Mouse (Mus musculus) liver, embryonic 14.5 days (tissue): ENCODE measurements around the gene Cxcr1. TPM values are rescaled to one million over a fixed set of nuclear protein-coding genes. Genes with fewer than 3 reads are reported as not detected.

Experiments
- ATAC-seq: fragments of 200-750 bp; cut with Nextera tagmentation; 2 replicates; pipeline ENCODE4 v1.8.0; 2017; ENCODE audit warnings: moderate number of reproducible peaks, mild to moderate bottlenecking, moderate library complexity; ENCODE audit not compliant: insufficient read depth
- DNase-seq, 3 experiments: peaks; one replicate each; pipeline ENCODE4 v3.0.0-alpha.2; 2012 to 2013; ENCODE audit warnings: low read depth in 3 of 3, low spot score in 3 of 3
- H3K27ac ChIP-seq: fragments of 300-500 bp; sonication (generic); 2 replicates; pipeline ENCODE4 v1.5.1; 2014; ENCODE audit warnings: moderate library complexity, mild to moderate bottlenecking, control low read depth, inconsistent platforms
- H3K27me3 ChIP-seq: fragments of 300-500 bp; sonication (generic); 2 replicates; pipeline ENCODE4 v1.6.1; 2014; ENCODE audit warnings: mild to moderate bottlenecking, low read length, moderate library complexity; ENCODE audit not compliant: control insufficient read depth, insufficient read depth
- H3K36me3 ChIP-seq: fragments of 300-500 bp; sonication (generic); replicated peaks from 2 replicates; pipeline ENCODE4 v1.6.1; 2014; ENCODE audit warnings: low read depth; ENCODE audit not compliant: control insufficient read depth, insufficient read depth
- H3K4me1 ChIP-seq, 2 experiments: fragments of 200-500 bp in 1 of 2; fragments of 300-500 bp in 1 of 2; sonication (generic) in 1 of 2; replicated peaks; 2 replicates each; pipeline ENCODE4 v1.6.1; 2012 to 2014; ENCODE audit warnings: antibody characterized with exemption in 1 of 2, inconsistent platforms in 1 of 2, low read length in 1 of 2; ENCODE audit not compliant: control insufficient read depth in 2 of 2, insufficient read depth in 2 of 2
- H3K4me2 ChIP-seq: fragments of 300-500 bp; sonication (generic); 2 replicates; pipeline ENCODE4 v1.6.1; 2014; ENCODE audit warnings: low read depth, mild to moderate bottlenecking, control low read depth, moderate library complexity
- H3K4me3 ChIP-seq, 2 experiments: fragments of 200-500 bp in 1 of 2; fragments of 300-500 bp in 1 of 2; sonication (generic) in 1 of 2; 2 replicates each; pipeline ENCODE4 v1.5.1; 2012 to 2014; ENCODE audit warnings: low read depth in 2 of 2, low read length in 2 of 2, mild to moderate bottlenecking in 2 of 2, control low read depth in 1 of 2, inconsistent platforms in 1 of 2, moderate library complexity in 1 of 2; ENCODE audit not compliant: insufficient read depth in 1 of 2
- H3K9ac ChIP-seq: fragments of 300-500 bp; sonication (generic); replicated peaks from 2 replicates; pipeline ENCODE4 v1.6.1; 2014; ENCODE audit warnings: mild to moderate bottlenecking, control low read depth, moderate library complexity
- H3K9me3 ChIP-seq: fragments of 300-500 bp; sonication (generic); 2 replicates; pipeline ENCODE4 v1.6.1; 2016; ENCODE audit warnings: low read length, mixed read lengths; ENCODE audit not compliant: control insufficient read depth
- CTCF ChIP-seq: IDR thresholded peaks from 2 replicates; pipeline ENCODE4 v1.5.1; 2016; ENCODE audit warnings: antibody characterized with exemption, low read depth, control low read depth
- EP300 ChIP-seq: IDR thresholded peaks from 2 replicates; pipeline ENCODE4 v1.6.1; 2016; ENCODE audit warnings: antibody characterized with exemption, low read depth
- WGBS: fragments of 180-500 bp; shearing (Covaris S2); extraction: QIAGEN DNeasy Blood & Tissue Kit; methylation state at CpG from one replicate; pipeline ENCODE4 v1.1.7; 2014; ENCODE audit not compliant: insufficient replicate concordance; 5-methylcytosine and 5-hydroxymethylcytosine counted together
- microRNA counts: library from miRNA; unstranded; fragments of <30 nt; microRNA quantifications from one replicate; lab custom pipeline; 2016
- microRNA-seq: library from miRNA; unstranded; fragments of <30 nt; microRNA quantifications from one replicate; pipeline ENCODE4, GENCODE M21; 2016
- polyA plus RNA-seq, 2 experiments: library from polyadenylated mRNA; depleted of rRNA in 1 of 2; stranded (reverse) in 1 of 2; unstranded in 1 of 2; fragments of >200 nt; fragmentation: Nextera tagmentation in 1 of 2; extraction: Ambion mirVana in 1 of 2; gene quantifications; 2 replicates each; pipeline versions ENCODE4 v1.2.1 to v1.2.3; 2012 to 2014

Gene Cxcr1
- polyA plus RNA-seq, 2 experiments: not detected

DNA sequence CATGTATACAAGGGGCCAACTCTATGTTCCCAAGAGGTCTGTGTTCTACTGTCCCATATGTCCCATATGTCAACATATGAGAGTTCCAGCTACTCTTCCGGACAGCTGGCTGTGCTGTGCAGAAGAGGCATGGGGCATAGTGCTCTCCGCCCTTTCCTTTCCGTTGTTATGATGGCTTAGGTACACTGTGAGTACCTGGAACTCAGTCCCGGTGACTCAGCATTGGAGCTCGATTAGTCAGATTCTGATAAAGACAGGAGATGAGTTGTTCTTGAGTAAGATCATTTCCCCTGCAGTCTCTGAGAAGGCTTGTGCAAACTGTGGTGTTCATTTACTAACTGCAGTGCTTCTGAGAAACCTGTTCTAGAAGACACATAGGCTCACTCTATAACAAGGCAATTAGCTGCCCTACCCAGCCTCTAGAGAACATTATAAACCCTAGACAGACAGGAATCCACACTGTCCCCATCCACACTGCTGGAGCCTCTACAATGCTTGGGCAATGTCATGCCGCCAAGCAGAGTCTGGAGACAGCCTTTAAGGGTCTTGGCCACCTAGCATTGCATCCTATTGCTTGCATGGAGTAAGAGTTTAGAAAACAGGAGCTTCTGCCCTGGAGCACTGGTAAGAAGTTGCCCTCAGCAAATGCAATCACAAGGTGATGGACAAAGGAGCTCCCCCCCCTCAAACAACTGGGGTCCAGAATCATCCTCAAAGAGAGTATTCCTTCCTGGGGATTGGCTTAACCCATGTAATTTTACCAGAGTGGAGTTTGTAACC lies 45.1 kb downstream of the Cxcr1 start:
- 42% methylated on average over 6 of the region's 6 CpGs for WGBS
- Histone ChIP-seq H3K4me2 (no peak overlapping the region), H3K36me3 (no peaks in the 10 kb centered on the region), H3K4me1 (peaks cover 0 to 33% of the 10 kb centered on the region in 2 experiments; a peak in 2 of 4 replicates), H3K27ac (no peak overlapping the region), H3K9ac (no peak overlapping the region), H3K27me3 (no peaks in the 10 kb centered on the region), H3K9me3 (no peaks in the 10 kb centered on the region), H3K4me3 (no peak overlapping the region)
- no peak for ATAC-seq
- TF ChIP-seq EP300 (no peak), CTCF (no peak)
- no peak for DNase-seq

MicroRNA genes within 50 kb of the gene (microRNA counts, 519-probe panel; counts per million panel counts)
- microRNA mmu-miR-1928 (lab: Ali Mortazavi, UCI): 69.9 counts per million

Small RNA genes within 50 kb of the gene (microRNA-seq; reads per million reads assigned to microRNA genes)
- gene Mir1928: not detected

Other genes with a start within 250 kb of the Cxcr1 start
- gene Tns1, start 70.2 kb downstream of the Cxcr1 start, polyA plus RNA-seq (2012; rRNA removed): 7.2 and 8.7 TPM in 2 replicates
- gene Tns1, start 70.2 kb downstream of the Cxcr1 start, polyA plus RNA-seq (2014; fragmentation: Nextera tagmentation; extraction: Ambion mirVana): 15.7 and 20.8 TPM in 2 replicates
- gene Rufy4, start 69.1 kb downstream of the Cxcr1 start, polyA plus RNA-seq (2012; rRNA removed): 0.02 and 0.09 TPM in 2 replicates
- 0.04 TPM in 1 of 2 replicates, not detected in the other for gene Rufy4, start 69.1 kb downstream of the Cxcr1 start, polyA plus RNA-seq (2014; fragmentation: Nextera tagmentation; extraction: Ambion mirVana)
- gene Cxcr2, start 40.6 kb downstream of the Cxcr1 start, polyA plus RNA-seq (2012; rRNA removed): 0.59 and 0.76 TPM in 2 replicates
- gene Cxcr2, start 40.6 kb downstream of the Cxcr1 start, polyA plus RNA-seq (2014; fragmentation: Nextera tagmentation; extraction: Ambion mirVana): 0.44 and 0.51 TPM in 2 replicates
- 58.8 and 95.3 TPM in 2 replicates for gene Arpc2, start 41.5 kb upstream of the Cxcr1 start, polyA plus RNA-seq (2012; rRNA removed)
- gene Arpc2, start 41.5 kb upstream of the Cxcr1 start, polyA plus RNA-seq (2014; fragmentation: Nextera tagmentation; extraction: Ambion mirVana): 157 and 160 TPM in 2 replicates
- gene Gpbar1, start 83.9 kb upstream of the Cxcr1 start, polyA plus RNA-seq (2012; rRNA removed): 0.57 and 1.0 TPM in 2 replicates
- 0.56 and 1.1 TPM in 2 replicates for gene Gpbar1, start 83.9 kb upstream of the Cxcr1 start, polyA plus RNA-seq (2014; fragmentation: Nextera tagmentation; extraction: Ambion mirVana)
- 47.3 and 55.8 TPM in 2 replicates for gene Aamp, start 90.1 kb upstream of the Cxcr1 start, polyA plus RNA-seq (2012; rRNA removed)
- 84.4 and 89.0 TPM in 2 replicates for gene Aamp, start 90.1 kb upstream of the Cxcr1 start, polyA plus RNA-seq (2014; fragmentation: Nextera tagmentation; extraction: Ambion mirVana)
- 16.8 and 17.8 TPM in 2 replicates for gene Pnkd, start 90.3 kb upstream of the Cxcr1 start, polyA plus RNA-seq (2012; rRNA removed)
- 42.1 and 42.6 TPM in 2 replicates for gene Pnkd, start 90.3 kb upstream of the Cxcr1 start, polyA plus RNA-seq (2014; fragmentation: Nextera tagmentation; extraction: Ambion mirVana)
- gene Tmbim1, start 111.0 kb upstream of the Cxcr1 start, polyA plus RNA-seq (2012; rRNA removed): 6.7 and 10.5 TPM in 2 replicates
- gene Tmbim1, start 111.0 kb upstream of the Cxcr1 start, polyA plus RNA-seq (2014; fragmentation: Nextera tagmentation; extraction: Ambion mirVana): 10.1 and 11.7 TPM in 2 replicates
- gene Catip, start 167.5 kb upstream of the Cxcr1 start, polyA plus RNA-seq (2012; rRNA removed): 0.05 and 0.10 TPM in 2 replicates
- gene Catip, start 167.5 kb upstream of the Cxcr1 start, polyA plus RNA-seq (2014; fragmentation: Nextera tagmentation; extraction: Ambion mirVana): not detected in 2 replicates
- gene Slc11a1, start 180.6 kb upstream of the Cxcr1 start, polyA plus RNA-seq (2012; rRNA removed): 9.2 and 13.7 TPM in 2 replicates
- gene Slc11a1, start 180.6 kb upstream of the Cxcr1 start, polyA plus RNA-seq (2014; fragmentation: Nextera tagmentation; extraction: Ambion mirVana): 8.3 and 8.7 TPM in 2 replicates
- gene Ctdsp1, start 196.9 kb upstream of the Cxcr1 start, polyA plus RNA-seq (2012; rRNA removed): 36.0 and 39.6 TPM in 2 replicates
- gene Ctdsp1, start 196.9 kb upstream of the Cxcr1 start, polyA plus RNA-seq (2014; fragmentation: Nextera tagmentation; extraction: Ambion mirVana): 37.6 and 40.3 TPM in 2 replicates
- 0.39 and 0.62 TPM in 2 replicates for gene Vil1, start 214.7 kb upstream of the Cxcr1 start, polyA plus RNA-seq (2012; rRNA removed)
- 0.40 and 0.50 TPM in 2 replicates for gene Vil1, start 214.7 kb upstream of the Cxcr1 start, polyA plus RNA-seq (2014; fragmentation: Nextera tagmentation; extraction: Ambion mirVana)